Mouse (Mus musculus): ENCODE data around the gene Ces3b. TPM values are rescaled to one million over a fixed set of nuclear protein-coding genes. Genes with fewer than 3 reads are reported as not detected.
"Not testable (repeated sequence)": the region's sequence is repeated elsewhere in the genome, so short reads cannot be mapped to it uniquely, and the experiment has no call there.

Ces3b gene
- polyA plus RNA-seq, 1 experiment from 2014 or later: not detected

DNA sequence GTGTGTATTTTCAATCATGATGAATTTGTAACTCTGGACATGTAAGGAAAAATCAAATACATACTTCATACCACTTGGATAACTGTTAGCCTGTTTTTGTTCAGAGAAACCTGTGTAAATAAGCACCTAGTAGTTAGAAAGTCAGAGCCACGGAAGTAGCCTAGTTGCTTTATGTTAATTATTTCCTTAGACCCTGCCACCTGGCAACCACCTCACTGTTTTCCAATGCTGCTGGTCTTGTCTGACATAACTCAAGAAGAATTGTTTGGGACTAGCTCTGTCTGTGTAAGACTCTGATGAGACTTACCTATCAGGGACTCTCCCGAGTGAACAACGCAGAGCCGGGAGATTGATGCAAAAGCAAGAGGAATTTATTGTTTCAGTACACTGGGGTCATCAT is 7.0 kb upstream of the Ces3b start:
- no peak overlapping the region for H3K27ac ChIP-seq (ENCODE audit: low read length)
- WGBS (ENCODE audit: insufficient replicate concordance): 79% methylated on average over 4 of the region's 4 CpGs
- H3K27me3 ChIP-seq (ENCODE audit: control insufficient read depth, insufficient read depth, low read depth, low read length): no peaks in the 10 kb centered on the region
- no peak overlapping the region for H3K4me3 ChIP-seq (ENCODE audit: low read depth, low read length)
- H3K4me1 ChIP-seq (ENCODE audit: control insufficient read depth, low read depth, low read length): no peaks in the 10 kb centered on the region
- H3K4me2 ChIP-seq (ENCODE audit: low read depth, low read length): no peak overlapping the region
- no peaks in the 10 kb centered on the region for H3K36me3 ChIP-seq (ENCODE audit: control insufficient read depth, insufficient read depth)
- no peak for ATAC-seq (ENCODE audit: low read depth)
- H3K9me3 ChIP-seq (replicated peaks; ENCODE audit: control insufficient read depth, low read length): no peaks in the 10 kb centered on the region
- H3K9ac ChIP-seq (ENCODE audit: low read depth, low read length): no peak overlapping the region

DNA sequence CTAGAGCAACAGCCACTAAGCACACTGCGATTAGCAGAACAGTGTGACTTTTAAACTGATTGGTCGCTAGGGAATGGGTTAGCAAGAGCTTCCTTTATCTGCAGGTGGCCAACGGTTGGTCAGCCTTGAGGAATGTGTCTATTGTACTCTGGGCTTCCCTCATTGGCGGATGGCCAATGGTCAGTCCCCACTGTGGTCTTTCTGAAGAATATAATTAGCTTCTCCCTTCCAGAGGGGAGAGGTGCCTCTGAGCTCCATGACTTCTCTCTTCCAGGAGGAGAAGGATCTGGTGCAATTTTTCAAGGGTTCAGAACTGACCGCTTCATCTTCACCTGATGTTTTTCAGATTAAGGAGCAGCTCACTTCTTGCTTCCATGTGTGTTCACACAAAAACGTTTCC is 6.5 kb upstream of the Ces3b start:
- WGBS (ENCODE audit: insufficient replicate concordance): 47% methylated on average over 6 of the region's 6 CpGs

DNA sequence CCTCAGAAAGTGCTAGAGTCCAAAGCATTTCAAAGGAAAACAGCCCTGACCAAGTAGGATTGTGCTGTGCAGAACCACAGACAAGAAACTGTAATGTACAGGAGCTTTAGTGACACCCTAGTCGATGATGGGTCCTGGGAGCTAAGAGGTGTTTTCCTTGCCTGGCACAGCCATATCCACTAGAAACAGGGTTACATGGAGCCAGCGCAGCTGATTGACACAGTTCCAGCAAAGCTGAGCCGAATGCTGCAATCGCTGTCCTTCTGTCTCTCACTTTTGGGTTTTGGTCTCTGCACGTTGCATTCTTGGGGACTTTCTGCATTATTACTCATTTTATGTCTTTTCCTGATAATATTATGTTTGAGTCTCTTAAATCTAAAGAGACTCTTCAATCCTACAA is 5.0 kb upstream of the Ces3b start:
- Histone ChIP-seq H3K4me2 (ENCODE audit: low read depth, low read length) (no peak overlapping the region), H3K4me3 (ENCODE audit: low read depth, low read length) (no peak overlapping the region), H3K27me3 (ENCODE audit: control insufficient read depth, insufficient read depth, low read depth, low read length) (no peaks in the 10 kb centered on the region), H3K4me1 (ENCODE audit: control insufficient read depth, low read depth, low read length) (no peaks in the 10 kb centered on the region), H3K27ac (ENCODE audit: low read length) (no peak overlapping the region), H3K36me3 (ENCODE audit: control insufficient read depth, insufficient read depth) (no peaks in the 10 kb centered on the region), H3K9ac (ENCODE audit: low read depth, low read length) (no peak overlapping the region), H3K9me3 (replicated peaks; ENCODE audit: control insufficient read depth, low read length) (no peaks in the 10 kb centered on the region)
- no peak for ATAC-seq (ENCODE audit: low read depth)
- 66% methylated on average over 5 of the region's 5 CpGs for WGBS (ENCODE audit: insufficient replicate concordance)

More for the DNA sequence above, 6.5 kb upstream of the Ces3b start:
- no peak overlapping the region for H3K9ac ChIP-seq (ENCODE audit: low read depth, low read length)
- H3K4me2 ChIP-seq (ENCODE audit: low read depth, low read length): no peak overlapping the region
- no peak overlapping the region for H3K4me3 ChIP-seq (ENCODE audit: low read depth, low read length)
- no peak for ATAC-seq (ENCODE audit: low read depth)
- H3K27ac ChIP-seq (ENCODE audit: low read length): no peak overlapping the region
- no peaks in the 10 kb centered on the region for H3K27me3 ChIP-seq (ENCODE audit: control insufficient read depth, insufficient read depth, low read depth, low read length)
- H3K9me3 ChIP-seq (replicated peaks; ENCODE audit: control insufficient read depth, low read length): no peaks in the 10 kb centered on the region
- no peaks in the 10 kb centered on the region for H3K36me3 ChIP-seq (ENCODE audit: control insufficient read depth, insufficient read depth)
- H3K4me1 ChIP-seq (ENCODE audit: control insufficient read depth, low read depth, low read length): no peaks in the 10 kb centered on the region

DNA sequence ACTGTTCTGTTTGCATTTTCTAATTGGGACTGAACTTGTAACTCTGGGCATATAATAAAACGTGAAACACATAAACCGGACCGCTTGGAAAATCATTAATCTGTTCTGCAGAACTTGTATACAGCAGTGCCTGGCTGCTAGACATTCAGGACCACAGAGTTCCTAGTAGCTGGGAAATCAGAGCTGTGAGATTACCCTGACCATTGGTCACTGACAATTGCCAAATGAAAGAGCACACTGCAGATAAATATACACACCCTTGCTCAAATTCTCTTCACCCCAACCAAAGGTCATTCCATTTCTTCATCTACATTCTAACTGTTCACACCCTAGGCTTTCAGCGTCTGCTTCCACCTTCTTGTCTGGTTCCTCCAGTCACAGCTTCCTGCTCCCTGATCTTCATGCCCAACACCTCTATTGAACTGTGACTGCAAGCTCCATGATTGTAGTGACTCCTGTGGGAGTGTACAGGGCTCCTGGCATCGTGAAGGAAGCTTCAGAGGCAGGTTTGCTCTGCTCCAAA is 2.7 kb upstream of the Ces3b start:
- no peak overlapping the region for H3K9ac ChIP-seq (ENCODE audit: low read depth, low read length)
- H3K4me3 ChIP-seq (ENCODE audit: low read depth, low read length): no peak overlapping the region
- no peaks in the 10 kb centered on the region for H3K27me3 ChIP-seq (ENCODE audit: control insufficient read depth, insufficient read depth, low read depth, low read length)
- WGBS (ENCODE audit: insufficient replicate concordance): 54% methylated on average over 5 of the region's 5 CpGs
- no peaks in the 10 kb centered on the region for H3K9me3 ChIP-seq (replicated peaks; ENCODE audit: control insufficient read depth, low read length)
- no peaks in the 10 kb centered on the region for H3K4me1 ChIP-seq (ENCODE audit: control insufficient read depth, low read depth, low read length)
- H3K27ac ChIP-seq (ENCODE audit: low read length): no peak overlapping the region
- no peak overlapping the region for H3K4me2 ChIP-seq (ENCODE audit: low read depth, low read length)
- no peaks in the 10 kb centered on the region for H3K36me3 ChIP-seq (ENCODE audit: control insufficient read depth, insufficient read depth)
- ATAC-seq (ENCODE audit: low read depth): no peak

DNA sequence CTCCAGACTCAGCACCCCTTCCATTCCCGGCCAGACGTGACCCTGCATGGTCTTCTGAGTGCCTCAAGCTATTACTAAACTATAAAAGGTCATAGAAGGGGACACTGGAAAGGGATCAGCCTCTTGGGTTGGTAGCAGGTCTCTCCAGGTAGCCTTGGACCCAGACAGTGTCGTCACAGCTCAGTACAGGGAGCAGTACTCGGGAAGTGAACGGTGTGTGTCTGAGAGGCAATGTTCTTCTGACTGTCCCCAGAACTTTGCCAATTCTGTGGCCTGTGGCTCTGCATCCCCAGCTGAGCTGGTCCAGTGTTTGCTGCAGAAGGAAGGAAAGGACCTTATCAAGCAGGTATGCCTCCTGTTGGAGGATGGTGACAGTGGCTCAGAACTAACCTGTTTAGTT is 4.6 kb downstream of the Ces3b start:
- not testable (repeated sequence) for H3K4me1 ChIP-seq (ENCODE audit: control insufficient read depth, low read depth, low read length); H3K9ac ChIP-seq (ENCODE audit: low read depth, low read length); ATAC-seq (ENCODE audit: low read depth); H3K4me2 ChIP-seq (ENCODE audit: low read depth, low read length); H3K27me3 ChIP-seq (ENCODE audit: control insufficient read depth, insufficient read depth, low read depth, low read length); H3K27ac ChIP-seq (ENCODE audit: low read length); H3K4me3 ChIP-seq (ENCODE audit: low read depth, low read length); H3K9me3 ChIP-seq (replicated peaks; ENCODE audit: control insufficient read depth, low read length); H3K36me3 ChIP-seq (ENCODE audit: control insufficient read depth, insufficient read depth)
- WGBS (ENCODE audit: insufficient replicate concordance): 54% methylated on average over 5 of the region's 5 CpGs

DNA sequence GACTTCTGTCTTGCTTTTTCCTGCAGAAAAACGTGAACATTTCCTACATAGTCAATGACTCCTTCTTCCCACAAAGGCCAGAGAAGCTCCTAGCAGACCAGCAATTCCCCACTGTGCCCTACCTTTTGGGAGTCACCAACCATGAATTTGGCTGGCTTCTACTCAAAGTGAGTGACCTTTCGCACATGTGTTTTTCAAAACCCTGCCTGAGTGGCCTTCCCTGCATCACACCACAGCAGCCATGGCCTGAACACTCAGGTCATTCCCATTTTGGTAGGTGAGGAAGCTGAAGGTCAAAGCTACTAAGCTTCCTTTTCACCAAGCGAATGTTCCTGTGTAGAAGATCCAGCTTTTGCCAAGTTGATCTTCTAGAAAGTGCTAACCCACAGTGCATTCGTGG is 5.0 kb downstream of the Ces3b start:
- H3K9me3 ChIP-seq (replicated peaks; ENCODE audit: control insufficient read depth, low read length): no peaks in the 10 kb centered on the region
- ATAC-seq (ENCODE audit: low read depth): no peak
- no peak overlapping the region for H3K4me2 ChIP-seq (ENCODE audit: low read depth, low read length)
- H3K36me3 ChIP-seq (ENCODE audit: control insufficient read depth, insufficient read depth): no peaks in the 10 kb centered on the region
- H3K9ac ChIP-seq (ENCODE audit: low read depth, low read length): no peak overlapping the region
- WGBS (ENCODE audit: insufficient replicate concordance): 41% methylated on average over 4 of the region's 4 CpGs
- no peak overlapping the region for H3K27ac ChIP-seq (ENCODE audit: low read length)
- no peaks in the 10 kb centered on the region for H3K27me3 ChIP-seq (ENCODE audit: control insufficient read depth, insufficient read depth, low read depth, low read length)
- no peak overlapping the region for H3K4me3 ChIP-seq (ENCODE audit: low read depth, low read length)
- no peaks in the 10 kb centered on the region for H3K4me1 ChIP-seq (ENCODE audit: control insufficient read depth, low read depth, low read length)

DNA sequence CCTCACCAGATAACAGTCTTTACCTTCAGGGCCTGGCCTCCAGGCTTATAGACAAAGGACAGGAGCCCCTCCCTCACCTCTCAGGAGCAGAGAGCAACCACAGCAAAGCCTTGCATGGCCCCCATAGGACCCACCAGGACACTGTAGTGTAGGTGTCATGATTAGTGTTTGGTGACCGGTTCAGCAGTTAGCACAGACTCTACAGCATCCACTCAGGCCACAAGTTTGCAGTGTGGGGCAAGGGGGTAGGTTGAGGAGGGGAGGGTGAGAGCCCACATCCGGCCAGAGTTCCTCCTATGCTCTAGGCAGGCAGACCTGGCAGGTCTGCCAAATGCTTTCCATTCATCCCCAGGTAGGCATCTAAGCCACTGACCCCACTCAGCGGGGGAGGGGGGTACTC is 10.4 kb downstream of the Ces3b start:
- H3K4me1 ChIP-seq (ENCODE audit: control insufficient read depth, low read depth, low read length): no peaks in the 10 kb centered on the region
- H3K27me3 ChIP-seq (ENCODE audit: control insufficient read depth, insufficient read depth, low read depth, low read length): no peaks in the 10 kb centered on the region
- no peak for ATAC-seq (ENCODE audit: low read depth)
- no peaks in the 10 kb centered on the region for H3K9me3 ChIP-seq (replicated peaks; ENCODE audit: control insufficient read depth, low read length)
- no peak overlapping the region for H3K4me2 ChIP-seq (ENCODE audit: low read depth, low read length)
- H3K27ac ChIP-seq (ENCODE audit: low read length): no peak overlapping the region
- no peaks in the 10 kb centered on the region for H3K36me3 ChIP-seq (ENCODE audit: control insufficient read depth, insufficient read depth)
- no peak overlapping the region for H3K4me3 ChIP-seq (ENCODE audit: low read depth, low read length)
- 54% methylated on average over 3 of the region's 3 CpGs for WGBS (ENCODE audit: insufficient replicate concordance)
- no peak overlapping the region for H3K9ac ChIP-seq (ENCODE audit: low read depth, low read length)

DNA sequence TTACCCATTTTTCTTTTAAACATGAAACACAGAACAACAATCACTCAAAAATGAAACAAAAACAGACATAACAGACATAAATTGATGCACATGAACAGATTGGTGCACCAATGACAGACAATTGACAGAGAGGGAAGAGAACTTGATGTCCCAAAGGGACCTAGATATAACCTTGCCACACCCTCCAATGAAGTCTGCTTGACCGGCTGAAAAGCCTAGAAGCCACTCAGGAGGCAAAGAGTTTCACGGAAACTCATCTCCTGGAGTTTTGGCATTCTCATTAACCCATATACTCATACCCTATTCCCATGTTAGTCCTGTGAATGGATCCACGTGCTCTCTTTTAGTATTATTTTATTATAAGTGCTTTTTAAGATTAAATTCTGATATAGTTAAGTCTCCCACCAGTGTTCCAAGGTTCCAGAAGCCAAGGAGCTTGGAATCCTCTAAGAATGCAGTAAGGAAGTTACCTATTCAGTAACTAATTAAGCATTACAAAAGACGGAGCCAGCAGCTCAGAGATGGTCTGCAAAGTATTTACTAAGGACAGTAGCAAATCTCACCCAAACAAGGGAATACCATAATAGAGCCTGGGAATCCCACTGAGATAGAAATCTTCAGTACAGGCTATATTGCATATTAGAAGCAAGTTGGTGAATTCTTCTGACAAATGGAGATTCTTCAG is 18.7 kb downstream of the Ces3b start:
- not testable (repeated sequence) for H3K36me3 ChIP-seq (ENCODE audit: control insufficient read depth, insufficient read depth); H3K9ac ChIP-seq (ENCODE audit: low read depth, low read length); H3K9me3 ChIP-seq (replicated peaks; ENCODE audit: control insufficient read depth, low read length); H3K27me3 ChIP-seq (ENCODE audit: control insufficient read depth, insufficient read depth, low read depth, low read length); H3K4me1 ChIP-seq (ENCODE audit: control insufficient read depth, low read depth, low read length); H3K4me3 ChIP-seq (ENCODE audit: low read depth, low read length); ATAC-seq (ENCODE audit: low read depth); H3K4me2 ChIP-seq (ENCODE audit: low read depth, low read length); H3K27ac ChIP-seq (ENCODE audit: low read length)
- 58% methylated on average over 4 of the region's 4 CpGs for WGBS (ENCODE audit: insufficient replicate concordance)

DNA sequence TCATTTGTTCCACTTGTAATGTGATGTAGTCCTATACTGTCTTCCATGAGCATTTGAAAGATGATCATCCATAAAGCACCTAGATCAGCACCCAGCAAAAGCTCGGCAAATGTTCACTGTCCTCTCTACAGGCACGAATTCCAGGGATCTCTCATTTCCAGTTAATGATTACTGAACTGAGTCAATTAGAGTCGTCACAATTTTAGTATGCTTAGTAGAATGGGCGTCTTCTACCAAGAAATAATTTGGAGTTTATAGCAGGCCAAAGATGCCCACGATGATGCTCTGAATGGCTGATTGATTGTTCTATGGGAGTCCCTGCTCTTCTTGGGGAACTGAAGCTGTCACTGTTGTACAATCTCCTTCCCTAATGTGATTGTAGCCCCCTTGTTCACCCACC is 20.1 kb downstream of the Ces3b start:
- not testable (repeated sequence) for H3K27ac ChIP-seq (ENCODE audit: low read length); H3K9me3 ChIP-seq (replicated peaks; ENCODE audit: control insufficient read depth, low read length); H3K4me3 ChIP-seq (ENCODE audit: low read depth, low read length); H3K9ac ChIP-seq (ENCODE audit: low read depth, low read length); H3K36me3 ChIP-seq (ENCODE audit: control insufficient read depth, insufficient read depth); H3K27me3 ChIP-seq (ENCODE audit: control insufficient read depth, insufficient read depth, low read depth, low read length); H3K4me2 ChIP-seq (ENCODE audit: low read depth, low read length); H3K4me1 ChIP-seq (ENCODE audit: control insufficient read depth, low read depth, low read length)
- WGBS (ENCODE audit: insufficient replicate concordance): 51% methylated on average over 5 of the region's 5 CpGs
- peak; percentile 62 for ATAC-seq (ENCODE audit: low read depth)

Data from liver, embryonic 16.5 days (tissue).